Mouse (Mus musculus) heart, postnatal 0 days (tissue): Measurements from ENCODE around the gene Nanos3. TPM values are rescaled to one million over a fixed set of nuclear protein-coding genes. Genes with fewer than 3 reads are reported as not detected.

Experiments used
- ATAC-seq: fragments of 200-750 bp; cut with Nextera tagmentation; 2 replicates; pipeline ENCODE4 v1.8.0; 2017; ENCODE audit warnings: low read depth, moderate number of reproducible peaks, moderate library complexity; ENCODE audit not compliant: insufficient read depth
- DNase-seq: peaks from one replicate; pipeline ENCODE4 v3.0.0-alpha.2; 2016; ENCODE audit warnings: low spot score
- H3K27ac ChIP-seq: fragments of 300-500 bp; sonication (generic); 2 replicates; pipeline ENCODE4 v1.5.1; 2014; ENCODE audit warnings: low read depth, mild to moderate bottlenecking
- H3K27me3 ChIP-seq: fragments of 300-500 bp; sonication (generic); 2 replicates; pipeline ENCODE4 v1.6.1; 2014; ENCODE audit warnings: low read length, mixed read lengths; ENCODE audit not compliant: control insufficient read depth, insufficient read depth
- H3K36me3 ChIP-seq: fragments of 300-500 bp; sonication (generic); replicated peaks from 2 replicates; pipeline ENCODE4 v1.6.1; 2014; ENCODE audit warnings: low read length, mixed read lengths; ENCODE audit not compliant: control insufficient read depth, insufficient read depth
- H3K4me1 ChIP-seq: fragments of 300-500 bp; sonication (generic); 2 replicates; pipeline ENCODE4 v1.6.1; 2014; ENCODE audit warnings: antibody characterized with exemption; ENCODE audit not compliant: control insufficient read depth, insufficient read depth
- H3K4me2 ChIP-seq: fragments of 300-500 bp; sonication (generic); 2 replicates; pipeline ENCODE4 v1.6.1; 2014; ENCODE audit warnings: low read depth, mild to moderate bottlenecking, low read length, moderate library complexity
- H3K4me3 ChIP-seq: fragments of 300-500 bp; sonication (generic); 2 replicates; pipeline ENCODE4 v1.5.1; 2014; ENCODE audit warnings: low read depth, low read length
- H3K9ac ChIP-seq: fragments of 300-500 bp; sonication (generic); replicated peaks from 2 replicates; pipeline ENCODE4 v1.6.1; 2014; ENCODE audit warnings: low read depth, low read length, mixed read lengths
- H3K9me3 ChIP-seq: fragments of 300-500 bp; sonication (generic); replicated peaks from 2 replicates; pipeline ENCODE4 v1.6.1; 2016; ENCODE audit warnings: low read length; ENCODE audit not compliant: control insufficient read depth
- CTCF ChIP-seq: IDR thresholded peaks from 2 replicates; pipeline ENCODE4 v1.5.1; 2016; ENCODE audit warnings: antibody characterized with exemption, control low read depth, low read depth
- EP300 ChIP-seq: IDR thresholded peaks from 2 replicates; pipeline ENCODE4 v1.6.1; 2016; ENCODE audit warnings: antibody characterized with exemption, low read depth
- WGBS: fragments of 180-500 bp; shearing (Covaris S2); extraction: QIAGEN DNeasy Blood & Tissue Kit; methylation state at CpG from one replicate; pipeline ENCODE4 v1.1.7; 2014; 5-methylcytosine and 5-hydroxymethylcytosine counted together
- polyA plus RNA-seq: library from polyadenylated mRNA; unstranded; fragments of >200 nt; fragmentation: Nextera tagmentation; extraction: Ambion mirVana; gene quantifications from 2 replicates; pipeline ENCODE4 v1.2.1, GENCODE M21; 2015
- total RNA-seq: library from RNA; depleted of rRNA; stranded (reverse); fragments of >200 nt; gene quantifications from 2 replicates; pipeline ENCODE4 v1.2.3, GENCODE M21; 2014; ENCODE audit warnings: low replicate concordance

The Nanos3 gene
- total and polyA plus RNA-seq, 2 experiments from 2014 or later: 4.6 TPM; not detected in 1

- no peaks in the 10 kb centered on the region for H3K9me3 ChIP-seq
- no peak overlapping the region for H3K9ac ChIP-seq
- DNase-seq: no peak
- no peak overlapping the region for H3K4me2 ChIP-seq
- H3K36me3 ChIP-seq: peaks cover 93% of the 10 kb centered on the region
- H3K27ac ChIP-seq: no peak overlapping the region
- H3K4me1 ChIP-seq: no peaks in the 10 kb centered on the region
- 70% methylated on average over 7 of the region's 7 CpGs for WGBS
- no peak for TF ChIP-seq EP300
- no peak for TF ChIP-seq CTCF
- ATAC-seq: no peak
- no peaks in the 10 kb centered on the region for H3K27me3 ChIP-seq
- no peak overlapping the region for H3K4me3 ChIP-seq
These were observed 35.1 kb upstream of the Nanos3 start for GRCm38 (mm10) chr8:84220105-84220504.

- H3K36me3 ChIP-seq: peaks cover 90% of the 10 kb centered on the region
- no peak overlapping the region for H3K9ac ChIP-seq
- DNase-seq (no peak), ATAC-seq (no peak)
- no peak for TF ChIP-seq CTCF
- no peak for TF ChIP-seq EP300
- H3K4me3 ChIP-seq: no peak overlapping the region
- H3K27ac ChIP-seq: no peak overlapping the region
- no peak overlapping the region for H3K4me2 ChIP-seq
- no peaks in the 10 kb centered on the region for H3K9me3 ChIP-seq
- H3K27me3 ChIP-seq: no peaks in the 10 kb centered on the region
- WGBS: 87% methylated on average over 5 of the region's 5 CpGs
- no peaks in the 10 kb centered on the region for H3K4me1 ChIP-seq
These were observed 33.1 kb upstream of the Nanos3 start for GRCm38 (mm10) chr8:84218143-84218542.

- DNase-seq (no peak), ATAC-seq (no peak)
- Histone ChIP-seq H3K27ac (no peak overlapping the region), H3K4me1 (no peaks in the 10 kb centered on the region), H3K36me3 (peaks cover 90% of the 10 kb centered on the region), H3K27me3 (no peaks in the 10 kb centered on the region), H3K9me3 (no peaks in the 10 kb centered on the region), H3K4me2 (no peak overlapping the region), H3K4me3 (no peak overlapping the region), H3K9ac (no peak overlapping the region)
- WGBS: 92% methylated on average over 11 of the region's 11 CpGs
- TF ChIP-seq EP300 (no peak), CTCF (no peak)
These were observed 32.2 kb upstream of the Nanos3 start for GRCm38 (mm10) chr8:84217206-84217605.

GRCm38 (mm10) chr8:84213277-84213676 is 28.3 kb upstream of the Nanos3 start:
- Histone ChIP-seq H3K4me2 (no peak overlapping the region), H3K9me3 (no peaks in the 10 kb centered on the region), H3K4me1 (peaks cover 12% of the 10 kb centered on the region; the same call in 1 of the 2 replicates), H3K27ac (no peak overlapping the region), H3K4me3 (no peak overlapping the region), H3K27me3 (no peaks in the 10 kb centered on the region), H3K9ac (no peak overlapping the region), H3K36me3 (peaks cover 88% of the 10 kb centered on the region)
- ATAC-seq (no peak), DNase-seq (no peak)
- TF ChIP-seq CTCF (no peak), EP300 (no peak)
- 82% methylated on average over 4 of the region's 4 CpGs for WGBS

GRCm38 (mm10) chr8:84211881-84212563 is 27.0 kb upstream of the Nanos3 start:
- no peak overlapping the region for H3K4me3 ChIP-seq
- H3K36me3 ChIP-seq: peaks cover 86% of the 10 kb centered on the region
- 0 out of 2 replicates have a peak overlapping the region, but pooled peaks have one; percentile 63 for H3K27ac ChIP-seq
- ATAC-seq (no peak), DNase-seq (no peak)
- TF ChIP-seq EP300 (no peak), CTCF (no peak)
- H3K4me1 ChIP-seq: peaks cover 21% of the 10 kb centered on the region; the same call in 1 of the 2 replicates
- no peaks in the 10 kb centered on the region for H3K27me3 ChIP-seq
- H3K9me3 ChIP-seq: no peaks in the 10 kb centered on the region
- 89% methylated on average over 31 of the region's 31 CpGs for WGBS
- H3K9ac ChIP-seq: no peak overlapping the region
- H3K4me2 ChIP-seq: no peak overlapping the region

GRCm38 (mm10) chr8:84211202-84211601 is 26.2 kb upstream of the Nanos3 start:
- DNase-seq (no peak), ATAC-seq (peak; percentile 54; the same call in 1 of the 2 replicates)
- H3K36me3 ChIP-seq: peaks cover 83% of the 10 kb centered on the region
- no peak overlapping the region for H3K4me3 ChIP-seq
- WGBS: 47% methylated on average over 3 of the region's 3 CpGs
- no peak overlapping the region for H3K9ac ChIP-seq
- H3K4me1 ChIP-seq: peaks cover 21% of the 10 kb centered on the region; the same call in 1 of the 2 replicates
- no peaks in the 10 kb centered on the region for H3K27me3 ChIP-seq
- H3K9me3 ChIP-seq: no peaks in the 10 kb centered on the region
- H3K27ac ChIP-seq: peak overlapping the region; percentile 63
- no peak overlapping the region for H3K4me2 ChIP-seq
- no peak for TF ChIP-seq CTCF
- no peak for TF ChIP-seq EP300
